Mouse (Mus musculus): ENCODE data around the gene Tmem167b. TPM values are rescaled to one million over a fixed set of nuclear protein-coding genes. Genes with fewer than 3 reads are reported as not detected.

Gene Tmem167b
- polyA plus RNA-seq, 1 experiment from 2014 or later: 32.1 TPM

DNA sequence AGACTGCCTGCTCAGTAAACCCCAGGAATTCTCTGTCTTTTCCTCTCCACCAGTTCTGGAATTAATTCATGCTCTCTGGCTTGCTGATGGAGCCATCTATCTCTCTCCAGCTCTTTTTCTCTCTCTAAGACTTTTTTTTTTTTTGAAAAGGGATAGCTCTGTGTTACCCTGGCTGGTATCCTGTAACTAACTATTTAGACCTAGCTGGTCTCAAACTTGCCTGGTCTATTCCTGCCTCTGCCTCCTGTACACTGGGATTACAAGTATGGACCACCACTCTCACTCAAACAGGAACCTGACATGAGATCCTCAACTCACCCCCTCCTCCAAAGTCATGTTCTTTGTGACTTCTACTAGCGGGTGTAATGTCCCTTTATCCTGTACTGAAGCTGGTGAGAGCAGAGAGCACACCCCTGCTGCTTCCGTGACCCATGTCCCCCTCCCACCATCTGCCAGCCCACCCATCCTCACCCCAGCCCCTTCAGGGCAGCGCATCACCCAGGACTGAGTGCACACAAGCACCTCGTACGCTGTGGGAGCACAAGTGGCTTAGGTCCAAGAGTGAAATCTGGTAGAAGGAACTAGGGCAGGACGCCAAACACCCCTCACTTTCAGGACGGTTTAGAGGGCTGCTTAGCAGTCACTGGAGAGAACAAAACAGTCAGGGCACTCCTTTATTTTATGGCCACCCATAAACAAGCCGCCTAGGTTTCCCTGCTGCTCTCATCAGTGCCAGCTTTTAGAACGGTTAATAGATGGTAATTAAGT lies 51.4 kb downstream of the Tmem167b start:
- H3K9me3 ChIP-seq (ENCODE audit: control insufficient read depth, low read length): no peaks in the 10 kb centered on the region
- ATAC-seq (ENCODE audit: insufficient number of reproducible peaks, insufficient read depth, low FRiP score, low read depth): no peak
- H3K4me3 ChIP-seq (ENCODE audit: control insufficient read depth in 1 of 2, insufficient read depth in 1 of 2, low read depth in 1 of 2, low read length in 2 of 2): no peak overlapping the region
- no peak overlapping the region for H3K27ac ChIP-seq (replicated peaks in 1 of 2; ENCODE audit: control insufficient read depth in 1 of 2, insufficient read depth in 1 of 2, low read depth in 2 of 2, low read length in 2 of 2)
- no peaks in the 10 kb centered on the region for H3K27me3 ChIP-seq (ENCODE audit: control insufficient read depth, insufficient read depth, low read length)
- no peak overlapping the region for H3K4me2 ChIP-seq (ENCODE audit: low read length)
- no peaks in the 10 kb centered on the region for H3K4me1 ChIP-seq (ENCODE audit: control insufficient read depth in 2 of 2, insufficient read depth in 2 of 2, low read length in 2 of 2)
- H3K36me3 ChIP-seq (ENCODE audit: control insufficient read depth, insufficient read depth, low read length): no peaks in the 10 kb centered on the region
- H3K9ac ChIP-seq (ENCODE audit: low read length): no peak overlapping the region
- WGBS: 39% methylated on average over 9 of the region's 9 CpGs

DNA sequence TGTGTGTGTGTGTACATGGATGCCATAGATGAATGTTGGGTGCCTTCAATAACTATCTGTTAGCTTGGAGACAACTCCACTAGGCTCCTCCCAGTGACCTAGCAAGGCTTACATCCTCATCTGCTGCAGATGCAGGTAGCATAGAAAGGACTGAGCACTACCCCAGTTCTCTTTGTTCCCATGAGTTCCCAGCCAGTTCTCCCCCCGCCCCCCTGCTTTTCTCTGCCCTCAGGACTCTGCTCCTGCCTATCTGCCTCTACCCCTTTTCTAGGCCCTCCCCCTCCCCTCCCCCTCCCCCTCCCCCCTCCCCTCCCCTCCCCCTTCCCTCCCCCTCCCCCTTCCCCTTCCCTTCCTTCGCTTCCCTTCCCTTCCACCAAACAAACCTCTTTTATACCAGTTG lies 52.1 kb downstream of the Tmem167b start:
- Histone ChIP-seq H3K9ac (ENCODE audit: low read length) (no peak overlapping the region), H3K4me1 (ENCODE audit: control insufficient read depth in 2 of 2, insufficient read depth in 2 of 2, low read length in 2 of 2) (no peaks in the 10 kb centered on the region), H3K36me3 (ENCODE audit: control insufficient read depth, insufficient read depth, low read length) (no peaks in the 10 kb centered on the region), H3K4me2 (ENCODE audit: low read length) (no peak overlapping the region), H3K27ac (replicated peaks in 1 of 2; ENCODE audit: control insufficient read depth in 1 of 2, insufficient read depth in 1 of 2, low read depth in 2 of 2, low read length in 2 of 2) (no peak overlapping the region), H3K27me3 (ENCODE audit: control insufficient read depth, insufficient read depth, low read length) (no peaks in the 10 kb centered on the region), H3K4me3 (ENCODE audit: control insufficient read depth in 1 of 2, insufficient read depth in 1 of 2, low read depth in 1 of 2, low read length in 2 of 2) (no peak overlapping the region), H3K9me3 (ENCODE audit: control insufficient read depth, low read length) (no peaks in the 10 kb centered on the region)
- whole genome bisulfite sequencing: 82% methylated on average over 1 of the region's 2 CpGs
- ATAC-seq (ENCODE audit: insufficient number of reproducible peaks, insufficient read depth, low FRiP score, low read depth): no peak

DNA sequence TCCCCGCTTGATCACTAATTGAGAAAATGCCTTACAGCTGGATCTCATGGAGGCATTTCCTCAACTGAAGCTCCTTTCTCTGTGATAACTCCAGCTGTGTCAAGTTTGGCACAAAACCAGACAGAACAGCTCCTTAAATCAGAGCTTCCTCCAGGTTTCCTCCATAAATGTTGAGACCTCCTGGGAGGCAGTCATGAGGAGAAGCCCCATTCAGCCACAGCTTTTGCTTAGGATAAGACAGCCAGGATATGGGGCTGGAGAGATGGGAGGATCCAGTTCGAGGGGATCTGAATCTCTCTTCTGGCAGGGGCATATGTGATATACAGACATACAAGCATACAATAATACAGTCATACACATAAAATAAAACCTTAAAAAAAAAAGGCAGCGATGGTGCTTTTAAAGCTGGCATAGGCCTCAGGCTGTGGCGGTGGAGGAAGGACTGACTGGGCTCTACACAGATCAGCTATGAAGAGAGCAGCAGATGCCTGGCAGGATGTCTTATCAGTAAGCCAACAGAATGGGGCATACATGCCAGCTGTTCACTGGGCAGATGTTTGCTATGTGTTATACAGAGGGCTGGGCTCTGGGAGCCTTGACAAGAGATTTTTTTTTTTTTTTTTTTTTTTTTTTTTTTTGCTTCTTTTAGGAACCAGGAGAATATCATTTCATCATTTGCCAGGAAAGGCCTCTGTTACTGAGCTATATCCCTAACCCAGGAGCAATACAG lies 53.4 kb downstream of the Tmem167b start:
- Histone ChIP-seq H3K9ac (ENCODE audit: low read length) (no peak overlapping the region), H3K4me2 (ENCODE audit: low read length) (no peak overlapping the region), H3K36me3 (ENCODE audit: control insufficient read depth, insufficient read depth, low read length) (no peaks in the 10 kb centered on the region), H3K27ac (replicated peaks in 1 of 2; ENCODE audit: control insufficient read depth in 1 of 2, insufficient read depth in 1 of 2, low read depth in 2 of 2, low read length in 2 of 2) (no peak overlapping the region), H3K4me1 (ENCODE audit: control insufficient read depth in 2 of 2, insufficient read depth in 2 of 2, low read length in 2 of 2) (no peaks in the 10 kb centered on the region), H3K9me3 (ENCODE audit: control insufficient read depth, low read length) (no peaks in the 10 kb centered on the region), H3K4me3 (ENCODE audit: control insufficient read depth in 1 of 2, insufficient read depth in 1 of 2, low read depth in 1 of 2, low read length in 2 of 2) (no peak overlapping the region), H3K27me3 (ENCODE audit: control insufficient read depth, insufficient read depth, low read length) (no peaks in the 10 kb centered on the region)
- no peak for ATAC-seq (ENCODE audit: insufficient number of reproducible peaks, insufficient read depth, low FRiP score, low read depth)
- WGBS: 63% methylated on average over 4 of the region's 4 CpGs

Small RNA genes lying within 50 kb of the gene (microRNA-seq; reads per million reads assigned to microRNA genes)
- not detected for gene Gm22860

Other genes starting within 250 kb of the Tmem167b start
- 70.2 and 94.5 TPM in 2 replicates for gene Mybphl, start 197.6 kb downstream of the Tmem167b start, polyA plus RNA-seq (2014; fragmentation: Nextera tagmentation; extraction: Ambion mirVana)
- 17.0 and 19.3 TPM in 2 replicates for gene Psrc1, start 178.6 kb downstream of the Tmem167b start, polyA plus RNA-seq (2014; fragmentation: Nextera tagmentation; extraction: Ambion mirVana)
- gene Celsr2, start 146.9 kb downstream of the Tmem167b start, polyA plus RNA-seq (2014; fragmentation: Nextera tagmentation; extraction: Ambion mirVana): 2.5 and 3.1 TPM in 2 replicates
- gene Sars, start 117.3 kb downstream of the Tmem167b start, polyA plus RNA-seq (2014; fragmentation: Nextera tagmentation; extraction: Ambion mirVana): 84.5 and 85.2 TPM in 2 replicates
- not detected in 2 replicates for gene 1700013F07Rik, start 28.3 kb downstream of the Tmem167b start, polyA plus RNA-seq (2014; fragmentation: Nextera tagmentation; extraction: Ambion mirVana)
- 0.73 and 0.80 TPM in 2 replicates for gene 5330417C22Rik, start 25.9 kb downstream of the Tmem167b start, polyA plus RNA-seq (2014; fragmentation: Nextera tagmentation; extraction: Ambion mirVana)
- 23.3 and 24.8 TPM in 2 replicates for gene Taf13, start 9.2 kb upstream of the Tmem167b start, polyA plus RNA-seq (2014; fragmentation: Nextera tagmentation; extraction: Ambion mirVana)
- gene Wdr47, start 28.8 kb upstream of the Tmem167b start, polyA plus RNA-seq (2014; fragmentation: Nextera tagmentation; extraction: Ambion mirVana): 8.0 and 10.0 TPM in 2 replicates
- 45.9 and 48.3 TPM in 2 replicates for gene Clcc1, start 91.4 kb upstream of the Tmem167b start, polyA plus RNA-seq (2014; fragmentation: Nextera tagmentation; extraction: Ambion mirVana)
- 27.5 and 30.4 TPM in 2 replicates for gene Gpsm2, start 159.8 kb upstream of the Tmem167b start, polyA plus RNA-seq (2014; fragmentation: Nextera tagmentation; extraction: Ambion mirVana)
- gene Aknad1, start 177.2 kb upstream of the Tmem167b start, polyA plus RNA-seq (2014; fragmentation: Nextera tagmentation; extraction: Ambion mirVana): not detected in 2 replicates